Mouse (Mus musculus): Measurements from ENCODE around the gene Cep112.

DNA sequence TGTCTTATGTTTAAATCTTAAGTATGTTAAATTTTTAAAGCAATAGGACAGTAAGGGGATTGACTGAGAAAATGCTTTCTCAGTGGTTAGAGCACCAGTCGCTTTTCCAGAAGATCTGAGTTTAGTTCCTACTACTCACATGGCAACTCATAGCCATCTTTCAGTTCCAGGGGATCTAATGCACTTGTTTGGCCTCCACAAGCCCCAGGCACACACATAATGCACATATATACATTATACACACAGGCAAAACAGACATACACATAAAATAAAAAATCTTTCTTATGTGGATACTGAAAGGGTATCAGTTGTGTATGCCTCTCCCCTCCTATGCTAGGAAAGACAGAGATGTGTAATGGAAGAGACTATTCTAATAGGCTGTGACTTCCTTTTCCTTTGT lies 426.8 kb downstream of the Cep112 start:
- TF ChIP-seq CTCF (IDR thresholded peaks at IDR 0.05; ENCODE audit: extremely low read depth, insufficient read depth, low read length) = no peak
- TF ChIP-seq POLR2A (IDR thresholded peaks at IDR 0.05; ENCODE audit: extremely low read depth, insufficient read depth, low read length) = no peak
